Mouse (Mus musculus): ENCODE results near the gene Igsf10.

The Igsf10 gene

GRCm38 (mm10) chr3:59290551-59290950 lies 53.6 kb downstream of the Igsf10 start:
- no peak for DNase-seq (ENCODE audit: low spot score)

DNA sequence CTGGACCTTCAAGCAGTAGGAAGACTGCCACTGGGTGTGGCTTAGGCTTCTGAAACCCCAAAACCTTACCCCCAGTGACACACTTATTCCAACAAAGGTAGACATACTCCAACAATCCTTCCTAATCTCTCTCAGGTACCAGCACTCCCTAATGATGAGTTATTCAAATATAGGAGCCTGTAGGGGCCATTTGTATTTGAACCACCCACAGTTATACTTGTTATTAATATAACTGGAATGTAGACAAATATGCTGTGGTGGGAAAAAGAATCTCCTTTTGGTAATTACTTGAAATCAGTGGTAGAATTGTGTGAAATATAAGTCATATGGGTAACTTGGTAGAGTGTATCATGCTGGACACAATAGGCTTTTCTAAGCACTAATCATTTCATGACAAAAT lies 65.6 kb downstream of the Igsf10 start:
- DNase-seq (ENCODE audit: low spot score) = no peak

GRCm38 (mm10) chr3:59278254-59278533 lies 66.0 kb downstream of the Igsf10 start:
- no peak for DNase-seq (ENCODE audit: low spot score)

GRCm38 (mm10) chr3:59277502-59278253 lies 66.5 kb downstream of the Igsf10 start:
- no peak for DNase-seq (ENCODE audit: low spot score)

DNA sequence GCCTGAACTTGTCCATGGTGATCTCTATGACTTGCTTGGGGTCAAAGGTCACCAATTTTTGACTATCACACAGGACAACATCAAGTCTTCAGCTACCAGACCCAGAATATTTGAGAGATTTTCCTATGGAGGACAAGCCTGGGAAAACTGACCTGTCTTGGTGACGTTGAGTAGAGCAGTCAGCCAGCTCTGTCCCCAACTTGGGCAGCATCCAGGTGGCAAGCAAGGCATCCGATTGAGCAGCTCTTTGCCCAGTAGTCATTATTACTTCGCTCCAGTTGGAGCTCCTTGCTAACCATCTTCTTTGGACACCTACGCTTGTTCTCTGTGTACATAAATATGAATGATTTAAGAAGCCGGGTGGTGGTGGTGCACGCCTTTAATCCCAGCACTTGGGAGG lies 73.4 kb downstream of the Igsf10 start:
- DNase-seq (ENCODE audit: low spot score) = no peak
